In genomic region chr15:80800765-80801164, GRCm38 (mm10) we compare ENCODE assay signal across 8 mouse cellular contexts.
DNase-seq lines count a peak whose midpoint lies in the region; ATAC-seq and TF ChIP-seq lines count a peak whose summit lies in the region.

No protein-coding gene starts in this region.

- ATAC-seq in forebrain, embryonic 14.5 days = no peak
- ATAC-seq in stomach, postnatal 0 days (ENCODE audit: low FRiP score, low TSS enrichment) = no peak

- no peaks in the 10 kb centered on the region for H3K9me3 ChIP-seq in forebrain, embryonic 14.5 days (replicated peaks; ENCODE audit: control insufficient read depth, low read length)
- no peaks in the 10 kb centered on the region for H3K9me3 ChIP-seq in stomach, postnatal 0 days (ENCODE audit: control insufficient read depth, low read length)

- no peaks in the 10 kb centered on the region for H3K27me3 ChIP-seq in heart, adult 2 months (ENCODE audit: control insufficient read depth, insufficient read depth, low read length)
- no peaks in the 10 kb centered on the region for H3K27me3 ChIP-seq in forebrain, embryonic 14.5 days (replicated peaks; ENCODE audit: control insufficient read depth, insufficient read depth, low read length)
- no peaks in the 10 kb centered on the region for H3K27me3 ChIP-seq in liver, adult 2 months (ENCODE audit: control insufficient read depth, insufficient read depth, low read length)
- H3K27me3 ChIP-seq in stomach, postnatal 0 days (ENCODE audit: control insufficient read depth, insufficient read depth, low read length) = no peaks in the 10 kb centered on the region

- H3K36me3 ChIP-seq in heart, adult 2 months (ENCODE audit: control insufficient read depth, insufficient read depth, low read length) = peaks cover 11% of the 10 kb centered on the region
- H3K36me3 ChIP-seq in forebrain, embryonic 14.5 days (ENCODE audit: control insufficient read depth, insufficient read depth, low read length) = no peaks in the 10 kb centered on the region
- H3K36me3 ChIP-seq in liver, adult 2 months (ENCODE audit: control insufficient read depth, insufficient read depth, low read length) = no peaks in the 10 kb centered on the region
- no peaks in the 10 kb centered on the region for H3K36me3 ChIP-seq in stomach, postnatal 0 days (ENCODE audit: control insufficient read depth, insufficient read depth, low read length)

- TF ChIP-seq CTCF in heart, adult 2 months (IDR thresholded peaks at IDR 0.05) = no peak
- TF ChIP-seq CTCF in liver, adult 2 months (IDR thresholded peaks at IDR 0.05; ENCODE audit: low read depth, low read length) = no peak
- TF ChIP-seq CTCF in stomach, postnatal 0 days (IDR thresholded peaks at IDR 0.05; ENCODE audit: low read depth) = no peak

- H3K79me2 ChIP-seq in heart, adult 2 months (replicated peaks; ENCODE audit: control insufficient read depth, insufficient read depth, low read length) = peaks cover 5% of the 10 kb centered on the region
- H3K79me2 ChIP-seq in liver, adult 2 months (ENCODE audit: control insufficient read depth, insufficient read depth, low read length) = peaks cover 16% of the 10 kb centered on the region; the same call in 1 of the 2 replicates

- no peak for TF ChIP-seq POLR2A in heart, adult 2 months (IDR thresholded peaks at IDR 0.05; ENCODE audit: insufficient read depth, low read depth, low read length)
- no peak for TF ChIP-seq POLR2A in liver, adult 2 months (IDR thresholded peaks at IDR 0.05; ENCODE audit: extremely low read depth, insufficient read depth, low read length)

- peak overlapping the region; percentile 88 for H3K27ac ChIP-seq in heart, adult 2 months
- H3K27ac ChIP-seq in forebrain, embryonic 14.5 days (ENCODE audit: low read depth, low read length) = no peak overlapping the region
- H3K27ac ChIP-seq in liver, adult 2 months (replicated peaks; ENCODE audit: insufficient read depth, low read depth, low read length) = no peak overlapping the region
- peak overlapping the region; percentile 53 for H3K27ac ChIP-seq in stomach, postnatal 0 days (replicated peaks)

- TF ChIP-seq EP300 in heart, adult 2 months (IDR thresholded peaks at IDR 0.05; ENCODE audit: insufficient read depth, low read depth, low read length) = no peak
- TF ChIP-seq EP300 in stomach, postnatal 0 days (optimal IDR thresholded peaks at IDR 0.05) = no peak

- intact Hi-C loops in heart, adult 2 months (cut with DNase I) = loop anchor here (5.0 kb wide), 1 partner anchor 47 kb away; no protein-coding TSS in a partner anchor
- intact Hi-C loops in left cerebral cortex, postnatal 14 days (cut with DNase I) = loop anchor here (5.0 kb wide), 1 partner anchor 82 kb away; no protein-coding TSS in a partner anchor

- 12% methylated on average over 4 of the region's 4 CpGs for WGBS in heart, adult 2 months
- WGBS in forebrain, embryonic 14.5 days = 6% methylated on average over 4 of the region's 4 CpGs
- 38% methylated on average over 4 of the region's 4 CpGs for WGBS in liver, adult 2 months
- 15% methylated on average over 4 of the region's 4 CpGs for WGBS in stomach, postnatal 0 days

- peaks cover 9% of the 10 kb centered on the region for H3K4me1 ChIP-seq in heart, adult 2 months (ENCODE audit: control insufficient read depth, insufficient read depth, low read length)
- H3K4me1 ChIP-seq in forebrain, embryonic 14.5 days (ENCODE audit: control insufficient read depth, insufficient read depth, low read length) = peaks cover 29% of the 10 kb centered on the region
- peaks cover 7% of the 10 kb centered on the region; the same call in 1 of the 2 replicates for H3K4me1 ChIP-seq in liver, adult 2 months (ENCODE audit: control insufficient read depth, insufficient read depth, low read length)
- peaks cover 4% of the 10 kb centered on the region; the same call in 1 of the 2 replicates for H3K4me1 ChIP-seq in stomach, postnatal 0 days (replicated peaks; ENCODE audit: control insufficient read depth, insufficient read depth)

- peak overlapping the region; percentile 44 for H3K9ac ChIP-seq in heart, adult 2 months (ENCODE audit: low read depth, low read length)
- peak overlapping the region; percentile 74 for H3K9ac ChIP-seq in forebrain, embryonic 14.5 days (ENCODE audit: low read length)
- H3K9ac ChIP-seq in liver, adult 2 months (ENCODE audit: low read depth, low read length) = no peak overlapping the region
- H3K9ac ChIP-seq in stomach, postnatal 0 days (ENCODE audit: low read length) = 0 out of 2 replicates have a peak overlapping the region, but pooled peaks have one; percentile 31

- H3K4me3 ChIP-seq in heart, adult 2 months = no peak overlapping the region; the same call in 1 of the 2 replicates
- peak overlapping the region; percentile 48 for H3K4me3 ChIP-seq in forebrain, embryonic 14.5 days (ENCODE audit: low read depth, low read length)
- H3K4me3 ChIP-seq in liver, adult 2 months (ENCODE audit: insufficient read depth, low read depth, low read length) = no peak overlapping the region
- H3K4me3 ChIP-seq in stomach, postnatal 0 days (ENCODE audit: low read depth, low read length) = peak overlapping the region; percentile 52

- DNase-seq in heart, adult 2 months = no peak
- no peak for DNase-seq in heart, adult 8-10 months (ENCODE audit: low spot score)
- DNase-seq in CD4-positive, CD25-positive, alpha-beta regulatory T cell, adult 2 months (ENCODE audit: low read depth, low spot score) = peak; percentile 75
- peak; percentile 10 for DNase-seq in forebrain, embryonic 14.5 days (ENCODE audit: low spot score)
- DNase-seq in liver, adult 2 months (ENCODE audit: extremely low read depth, low read depth, low spot score) = peak; percentile 15
- DNase-seq in stomach, postnatal 0 days (ENCODE audit: low spot score) = no peak
- no peak for DNase-seq in left cerebral cortex, postnatal 14 days (ENCODE audit: low spot score in 2 of 2)
- DNase-seq in right cerebral cortex, postnatal 10 days (ENCODE audit: low spot score in 2 of 2) = no peak

- peak overlapping the region; percentile 61 for H3K4me2 ChIP-seq in forebrain, embryonic 14.5 days (ENCODE audit: low read length)
- peak overlapping the region; percentile 47 for H3K4me2 ChIP-seq in stomach, postnatal 0 days (replicated peaks; ENCODE audit: low read depth)

Comparison
In these comparisons a context has a peak if more than half of its experiments do, and no peak if none do; other contexts are left out.
1. DNase-seq: peak in CD4-positive, CD25-positive, alpha-beta regulatory T cell, adult 2 months (single experiment), forebrain, embryonic 14.5 days (single experiment) and liver, adult 2 months (single experiment); none in heart, adult 2 months (0 of 2), heart, adult 8-10 months (single experiment), stomach, postnatal 0 days (single experiment), left cerebral cortex, postnatal 14 days (0 of 2) and right cerebral cortex, postnatal 10 days (0 of 2).
2. H3K27ac ChIP-seq: peak in heart, adult 2 months (single experiment) and stomach, postnatal 0 days (single experiment); none in forebrain, embryonic 14.5 days (single experiment) and liver, adult 2 months (single experiment).
3. H3K4me3 ChIP-seq: peak in forebrain, embryonic 14.5 days (single experiment) and stomach, postnatal 0 days (single experiment); none in heart, adult 2 months (single experiment) and liver, adult 2 months (single experiment).